ENCODE assay signal across 8 mouse cellular contexts in the genomic region with DNA sequence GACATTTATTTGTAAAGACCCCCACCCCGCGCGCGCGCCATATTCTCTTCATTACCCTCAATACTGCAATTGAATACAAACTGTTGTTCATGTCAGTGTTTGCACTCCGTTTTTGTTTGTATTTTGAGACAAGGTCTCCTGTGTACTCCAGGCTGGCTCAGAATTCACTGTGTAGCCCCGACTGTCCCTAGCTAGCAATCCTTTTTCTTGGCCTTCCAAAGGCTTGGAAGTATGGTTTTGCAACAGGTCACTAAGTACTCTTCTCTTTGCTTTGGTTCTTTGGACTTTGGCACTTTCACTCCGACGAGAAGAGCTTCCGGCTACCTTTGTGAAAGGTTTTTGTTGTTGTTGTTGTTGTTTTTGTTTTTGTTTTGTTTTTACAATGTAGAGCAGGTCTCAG. TPM values are rescaled to one million over a fixed set of nuclear protein-coding genes. Genes with fewer than 3 reads are reported as not detected.
A peak's percentile ranks its signal among the peaks of the same experiment; 100 is the strongest.
DNase-seq lines count a peak whose midpoint lies in the region; ATAC-seq and TF ChIP-seq lines count a peak whose summit lies in the region.

No protein-coding gene starts in this region.

- TF ChIP-seq EP300 in liver, embryonic 14.5 days (IDR thresholded peaks at IDR 0.05; ENCODE audit: low read depth), result no peak

- H3K9ac ChIP-seq in lung, embryonic 14.5 days, result peak overlapping the region; percentile 83
- H3K9ac ChIP-seq in hindbrain, embryonic 14.5 days, result peak overlapping the region; percentile 70
- peak overlapping the region; percentile 96 for H3K9ac ChIP-seq in liver, embryonic 14.5 days (replicated peaks)

- H3K36me3 ChIP-seq in lung, embryonic 14.5 days (ENCODE audit: insufficient read depth), result no peaks in the 10 kb centered on the region
- no peaks in the 10 kb centered on the region for H3K36me3 ChIP-seq in hindbrain, embryonic 14.5 days (replicated peaks; ENCODE audit: control insufficient read depth, insufficient read depth)
- H3K36me3 ChIP-seq in liver, embryonic 14.5 days (replicated peaks; ENCODE audit: control insufficient read depth, insufficient read depth, low read depth), result no peaks in the 10 kb centered on the region

- no peak for TF ChIP-seq POLR2A in cortical plate, adult 2 months (IDR thresholded peaks at IDR 0.05; ENCODE audit: extremely low read depth, insufficient read depth, low read length)

- H3K9me3 ChIP-seq in lung, embryonic 14.5 days (ENCODE audit: low read depth, low read length), result no peaks in the 10 kb centered on the region
- H3K9me3 ChIP-seq in hindbrain, embryonic 14.5 days (ENCODE audit: control insufficient read depth, low read length), result no peaks in the 10 kb centered on the region
- H3K9me3 ChIP-seq in liver, embryonic 14.5 days (ENCODE audit: control insufficient read depth, low read length), result no peaks in the 10 kb centered on the region

- no peaks in the 10 kb centered on the region for H3K4me1 ChIP-seq in lung, embryonic 14.5 days (ENCODE audit: insufficient read depth)
- peaks cover 5% of the 10 kb centered on the region; the same call in 1 of the 2 replicates for H3K4me1 ChIP-seq in cortical plate, adult 2 months (ENCODE audit: control insufficient read depth, insufficient read depth, low read length)
- H3K4me1 ChIP-seq in hindbrain, embryonic 14.5 days (replicated peaks; ENCODE audit: control insufficient read depth, insufficient read depth, low read length), result peaks cover 14% of the 10 kb centered on the region
- peaks cover 8% of the 10 kb centered on the region in 2 experiments for H3K4me1 ChIP-seq in liver, embryonic 14.5 days (replicated peaks; ENCODE audit: control insufficient read depth in 2 of 2, insufficient read depth in 2 of 2, low read length in 1 of 2)

- H3K27ac ChIP-seq in lung, embryonic 14.5 days (ENCODE audit: low read depth), result no peak overlapping the region
- no peak overlapping the region for H3K27ac ChIP-seq in cortical plate, adult 2 months (ENCODE audit: insufficient read depth, low read length)
- no peak overlapping the region for H3K27ac ChIP-seq in hindbrain, embryonic 14.5 days
- H3K27ac ChIP-seq in liver, embryonic 14.5 days, result peak overlapping the region; percentile 65

- peak overlapping the region; percentile 93 for H3K4me3 ChIP-seq in lung, embryonic 14.5 days (ENCODE audit: low read depth, low read length)
- peak overlapping the region; percentile 77 for H3K4me3 ChIP-seq in cortical plate, adult 2 months (ENCODE audit: insufficient read depth, low read length)
- peak overlapping the region; percentile 73 for H3K4me3 ChIP-seq in hindbrain, embryonic 14.5 days (replicated peaks; ENCODE audit: low read length)
- H3K4me3 ChIP-seq in liver, embryonic 14.5 days (ENCODE audit: insufficient read depth in 1 of 2, low read depth in 2 of 2, low read length in 2 of 2), result peak overlapping the region; percentile 91

- peak; percentile 21 for DNase-seq in lung, embryonic 14.5 days
- DNase-seq in lung, postnatal 10 days, result no peak
- no peak for DNase-seq in hindbrain, embryonic 14.5 days (ENCODE audit: low spot score)
- no peak for DNase-seq in liver, embryonic 14.5 days (ENCODE audit: low read depth in 3 of 3, low spot score in 3 of 3)
- no peak for DNase-seq in spleen, postnatal 4 days (ENCODE audit: low spot score in 2 of 2)
- DNase-seq in frontal cortex, postnatal 10 days (ENCODE audit: low spot score in 2 of 2), result no peak

- peak overlapping the region; percentile 74 for H3K4me2 ChIP-seq in lung, embryonic 14.5 days
- H3K4me2 ChIP-seq in hindbrain, embryonic 14.5 days (replicated peaks), result peak overlapping the region; percentile 67
- peak overlapping the region; percentile 95 for H3K4me2 ChIP-seq in liver, embryonic 14.5 days (ENCODE audit: low read depth)

- WGBS in lung, embryonic 14.5 days, result 28% methylated on average over 10 of the region's 10 CpGs
- 35% methylated on average over 10 of the region's 10 CpGs for WGBS in hindbrain, embryonic 14.5 days
- WGBS in liver, embryonic 14.5 days (ENCODE audit: insufficient replicate concordance), result 17% methylated on average over 10 of the region's 10 CpGs

- no peaks in the 10 kb centered on the region for H3K27me3 ChIP-seq in lung, embryonic 14.5 days (ENCODE audit: insufficient read depth, low read length)
- H3K27me3 ChIP-seq in hindbrain, embryonic 14.5 days (ENCODE audit: control insufficient read depth, insufficient read depth, low read length), result no peaks in the 10 kb centered on the region
- H3K27me3 ChIP-seq in liver, embryonic 14.5 days (ENCODE audit: control insufficient read depth, insufficient read depth, low read length), result no peaks in the 10 kb centered on the region

- no peak for TF ChIP-seq CTCF in lung, embryonic 14.5 days (IDR thresholded peaks at IDR 0.05; ENCODE audit: low read depth)
- TF ChIP-seq CTCF in cortical plate, adult 2 months (IDR thresholded peaks at IDR 0.05; ENCODE audit: extremely low read depth, insufficient read depth, low read length), result no peak
- TF ChIP-seq CTCF in liver, embryonic 14.5 days (IDR thresholded peaks at IDR 0.05; ENCODE audit: low read depth), result no peak

- no peak for ATAC-seq in lung, embryonic 14.5 days (ENCODE audit: insufficient read depth)
- ATAC-seq in hindbrain, embryonic 14.5 days (ENCODE audit: low FRiP score), result no peak
- no peak for ATAC-seq in liver, embryonic 14.5 days (ENCODE audit: insufficient read depth)
- ATAC-seq in erythroid progenitor cell, adult 5-6 weeks (replicated peaks; ENCODE audit: low FRiP score, poor library complexity, severe bottlenecking), result no peak

RNA-seq across cellular contexts. Expression of gene Fbxo8, which starts 1.2 kb away (rescaled TPM):
- polyA plus RNA-seq in lung, embryonic 14.5 days (2014; fragmentation: Nextera tagmentation; extraction: Ambion mirVana), result 30.0 and 33.4 TPM in 2 replicates
- polyA plus RNA-seq in cortical plate, adult 2 months (2012; rRNA removed), result 35.6 and 37.9 TPM in 2 replicates
- polyA plus RNA-seq in hindbrain, embryonic 14.5 days (2014; fragmentation: Nextera tagmentation; extraction: Ambion mirVana), result 47.0 and 48.5 TPM in 2 replicates
- 7.7 and 9.6 TPM in 2 replicates for polyA plus RNA-seq in liver, embryonic 14.5 days (2012; rRNA removed)
- 42.1 and 46.1 TPM in 2 replicates for polyA plus RNA-seq in liver, embryonic 14.5 days (2014; fragmentation: Nextera tagmentation; extraction: Ambion mirVana)
- 35.2 and 43.6 TPM in 2 replicates for total RNA-seq in erythroid progenitor cell, adult 5-6 weeks (2015; ENCODE audit: low replicate concordance)
- total RNA-seq in erythroid progenitor cell, adult 5-6 weeks (2017; ENCODE audit: low replicate concordance), result 11.6 and 14.6 TPM in 2 replicates

RNA-seq across cellular contexts. Expression of gene Cep44, which starts 1.2 kb away (rescaled TPM):
- polyA plus RNA-seq in lung, embryonic 14.5 days (2014; fragmentation: Nextera tagmentation; extraction: Ambion mirVana), result 32.4 and 33.0 TPM in 2 replicates
- polyA plus RNA-seq in cortical plate, adult 2 months (2012; rRNA removed), result 22.4 and 22.6 TPM in 2 replicates
- 21.8 and 23.2 TPM in 2 replicates for polyA plus RNA-seq in hindbrain, embryonic 14.5 days (2014; fragmentation: Nextera tagmentation; extraction: Ambion mirVana)
- polyA plus RNA-seq in liver, embryonic 14.5 days (2012; rRNA removed), result 13.6 and 15.6 TPM in 2 replicates
- 20.3 and 22.7 TPM in 2 replicates for polyA plus RNA-seq in liver, embryonic 14.5 days (2014; fragmentation: Nextera tagmentation; extraction: Ambion mirVana)
- 42.2 and 75.5 TPM in 2 replicates for total RNA-seq in erythroid progenitor cell, adult 5-6 weeks (2015; ENCODE audit: low replicate concordance)
- total RNA-seq in erythroid progenitor cell, adult 5-6 weeks (2017; ENCODE audit: low replicate concordance), result 40.4 and 49.5 TPM in 2 replicates
